Comparison of ENCODE assay signal across 25 mouse cellular contexts in genomic region chr14:57043863-57044262, GRCm38 (mm10). TPM values are rescaled to one million over a fixed set of nuclear protein-coding genes. Genes with fewer than 3 reads are reported as not detected.
"Had no signal": no experiment of that assay in that cellular context is flagged by ENCODE, and none has a peak within 500 bp of the region (broad histone marks: within the 10 kb centered on the region; RNA-seq: fewer than 3 reads in every experiment).

No protein-coding gene starts in this region.

- H3K4me2 ChIP-seq: heart, embryonic 12.5 days; hindbrain, embryonic 12.5 days; hindbrain, embryonic 14.5 days; intestine, embryonic 15.5 days; limb, embryonic 13.5 days; limb, embryonic 15.5 days had no signal

- H3K27me3 ChIP-seq: hindbrain, embryonic 12.5 days; intestine, embryonic 15.5 days; limb, embryonic 13.5 days; limb, embryonic 15.5 days had no signal

- H3K9ac ChIP-seq: heart, embryonic 12.5 days; hindbrain, embryonic 12.5 days; hindbrain, embryonic 14.5 days; intestine, embryonic 15.5 days; limb, embryonic 13.5 days; limb, embryonic 15.5 days had no signal

- ATAC-seq: forebrain, embryonic 16.5 days; hindbrain, embryonic 16.5 days; inflammation-experienced regulatory T-cells, adult 6 months; intestine, embryonic 15.5 days; intestine, postnatal 0 days had no signal

- H3K36me3 ChIP-seq: heart, embryonic 12.5 days; hindbrain, embryonic 10.5 days; hindbrain, embryonic 12.5 days; intestine, embryonic 15.5 days; limb, embryonic 13.5 days; limb, embryonic 15.5 days had no signal

- DNase-seq: gastrocnemius, adult 2 months; gastrocnemius, postnatal 10 days; gastrocnemius, postnatal 25 days; heart, adult 2 months; heart, postnatal 10 days; heart, postnatal 4 days; kidney, adult 18-20 months; kidney, adult 8-10 months; kidney, postnatal 10 days; kidney, postnatal 25 days; kidney, postnatal 4 days; left cerebral cortex, postnatal 4 days had no signal

- H3K9me3 ChIP-seq: hindbrain, embryonic 10.5 days; hindbrain, embryonic 12.5 days; intestine, embryonic 15.5 days; limb, embryonic 13.5 days; limb, embryonic 15.5 days had no signal

- H3K4me1 ChIP-seq: hindbrain, embryonic 10.5 days; hindbrain, embryonic 12.5 days; intestine, embryonic 15.5 days; limb, embryonic 13.5 days; limb, embryonic 15.5 days had no signal

- H3K27ac ChIP-seq: gastrocnemius, adult 2 months; heart, adult 2 months; hindbrain, embryonic 10.5 days; hindbrain, embryonic 12.5 days; hindbrain, embryonic 14.5 days; intestine, embryonic 15.5 days; layer of hippocampus, adult 2 months; limb, embryonic 13.5 days; limb, embryonic 15.5 days had no signal

- H3K4me3 ChIP-seq: gastrocnemius, adult 2 months; heart, adult 2 months; heart, embryonic 12.5 days; hindbrain, embryonic 10.5 days; hindbrain, embryonic 12.5 days; intestine, embryonic 15.5 days; layer of hippocampus, adult 2 months; limb, embryonic 13.5 days; limb, embryonic 15.5 days had no signal

RNA-seq across cellular contexts. Expression of gene Gja3, which starts 14.0 kb away (rescaled TPM):
- total RNA-seq: granulocyte monocyte progenitor cell, adult 5-6 weeks had no signal
- polyA plus RNA-seq: hindbrain, embryonic 10.5 days; inflammation-experienced regulatory T-cells, adult 6 months had no signal
